Mouse (Mus musculus) embryonic fibroblast, embryonic 13.5 days (primary cell): ENCODE measurements around the gene Nln.

ENCODE experiments used
- CTCF ChIP-seq: IDR thresholded peaks from 2 replicates; pipeline ENCODE4 v1.5.1; 2011; ENCODE audit warnings: mild to moderate bottlenecking, control low read depth, low read length, moderate library complexity, borderline replicate concordance; ENCODE audit not compliant: insufficient read depth
- POLR2A ChIP-seq: IDR thresholded peaks from 2 replicates; pipeline ENCODE4 v1.6.1; 2011; ENCODE audit warnings: low read depth, mild to moderate bottlenecking, control low read depth, low read length, moderate library complexity

GRCm38 (mm10) chr13:104038891-104039290 lies 70.5 kb downstream of the Nln start:
- TF ChIP-seq POLR2A, result no peak
- no peak for TF ChIP-seq CTCF
